Mouse (Mus musculus): ENCODE results near the gene Add2.

DNA sequence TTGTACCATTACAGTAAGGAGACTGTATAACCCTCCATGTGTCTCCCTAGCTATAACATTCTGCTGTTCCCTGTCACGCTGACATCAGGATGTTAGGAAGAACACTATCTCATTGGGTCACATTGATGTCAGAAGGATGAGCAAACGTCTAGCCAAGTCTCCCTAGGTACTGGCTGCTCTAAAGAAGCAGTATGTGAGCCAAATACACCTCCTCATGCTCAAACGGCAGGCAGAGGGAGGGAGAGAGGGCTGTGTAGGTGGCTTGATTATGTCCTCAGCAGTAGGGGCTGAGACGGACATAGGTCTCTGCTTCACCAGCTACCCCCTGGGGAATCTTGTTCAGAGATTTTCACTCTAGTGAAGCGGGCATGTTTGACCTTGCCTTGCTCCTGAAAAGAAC, 38.7 kb downstream of the Add2 start:
- TF ChIP-seq CTCF (IDR thresholded peaks at IDR 0.05; ENCODE audit: low read depth): no peak
- TF ChIP-seq EP300 (IDR thresholded peaks at IDR 0.05; ENCODE audit: low read depth): no peak
